Mouse (Mus musculus) layer of hippocampus, adult 11-12 months (tissue): ENCODE results near the gene Zdhhc17.
A peak's percentile ranks its signal among the peaks of the same experiment; 100 is the strongest.

Source experiments
- DNase-seq: peaks from one replicate; pipeline ENCODE4 v3.0.0; 2022; ENCODE audit warnings: low spot score

Gene Zdhhc17

DNA sequence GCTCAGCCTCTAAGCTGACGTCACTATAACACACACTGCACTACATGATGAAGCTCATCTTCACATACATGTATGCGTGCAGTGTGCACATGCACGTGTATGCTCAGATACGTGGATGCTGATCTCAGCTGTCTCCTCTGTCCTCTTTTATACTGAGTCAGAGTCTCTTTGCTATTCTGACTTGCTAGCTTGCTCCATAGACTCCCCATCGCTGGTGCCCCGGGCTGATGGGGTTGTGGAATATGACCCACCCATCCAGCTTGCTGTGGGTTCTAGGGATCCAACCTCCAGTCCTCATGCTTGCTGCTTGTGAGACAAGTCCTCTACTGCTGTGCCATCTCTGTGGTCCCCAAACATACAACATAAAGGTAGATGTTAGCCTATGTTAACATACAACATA, 51.1 kb downstream of the Zdhhc17 start:
- no peak for DNase-seq

DNA sequence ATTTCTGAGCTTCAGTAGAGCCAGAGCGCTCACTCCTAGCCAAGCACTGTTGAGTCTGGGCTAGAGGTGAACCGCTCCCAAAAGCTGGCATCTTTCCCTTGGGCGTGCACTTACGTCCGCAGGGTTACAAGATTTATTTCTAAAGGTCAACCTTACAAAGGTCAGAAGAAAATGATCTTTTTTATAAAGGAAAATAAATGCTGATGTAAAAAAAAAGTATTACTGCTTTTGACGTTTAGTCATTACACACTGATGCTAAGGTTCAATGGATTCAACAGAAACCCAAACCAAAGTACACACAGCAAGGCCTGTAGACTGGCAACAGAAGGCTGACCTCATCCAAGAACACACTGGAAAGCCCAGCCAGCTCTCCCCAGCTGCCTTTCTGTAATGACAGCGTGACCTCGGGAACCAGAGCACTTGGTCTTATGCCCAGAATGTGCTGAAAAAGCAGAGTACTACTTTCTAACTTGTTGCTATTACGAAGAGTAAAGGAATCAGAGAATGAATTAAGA, 56.9 kb downstream of the Zdhhc17 start:
- peak; percentile 67 for DNase-seq

DNA sequence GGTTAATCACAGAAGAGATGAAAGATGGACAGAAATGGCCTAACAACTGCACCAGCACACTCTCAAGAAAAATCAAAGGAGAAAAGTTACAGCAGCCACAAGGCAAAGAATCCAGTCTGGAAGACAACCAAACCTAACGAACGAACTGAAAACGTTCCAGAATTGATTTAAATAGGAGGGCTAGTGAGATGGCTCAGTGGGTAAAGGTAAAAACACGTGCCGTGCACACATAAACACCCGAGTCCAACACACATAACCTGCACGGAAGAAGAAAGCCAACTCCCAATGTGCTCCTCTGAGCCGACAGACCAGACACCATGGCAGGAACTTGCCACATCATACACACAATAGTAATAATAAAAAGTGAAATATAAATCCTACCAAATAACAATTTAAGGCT, 57.7 kb downstream of the Zdhhc17 start:
- DNase-seq, result no peak

DNA sequence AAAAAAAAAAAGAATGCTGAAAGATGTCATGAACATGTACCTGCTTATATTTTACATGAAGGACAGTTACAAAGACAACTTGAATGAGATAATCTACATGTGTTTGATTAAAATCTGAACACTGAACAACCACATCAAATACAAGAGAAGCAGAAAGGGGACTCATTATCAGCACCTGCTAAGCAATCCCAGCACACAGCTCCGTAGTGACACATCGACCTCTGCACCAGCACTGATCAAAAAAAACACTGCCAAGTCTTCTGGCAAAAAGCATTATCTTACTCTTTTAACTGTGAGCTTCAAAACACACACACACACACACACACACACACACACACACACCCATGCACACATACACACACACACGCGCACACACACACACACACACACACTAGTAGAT, 58.2 kb downstream of the Zdhhc17 start:
- DNase-seq, result no peak

DNA sequence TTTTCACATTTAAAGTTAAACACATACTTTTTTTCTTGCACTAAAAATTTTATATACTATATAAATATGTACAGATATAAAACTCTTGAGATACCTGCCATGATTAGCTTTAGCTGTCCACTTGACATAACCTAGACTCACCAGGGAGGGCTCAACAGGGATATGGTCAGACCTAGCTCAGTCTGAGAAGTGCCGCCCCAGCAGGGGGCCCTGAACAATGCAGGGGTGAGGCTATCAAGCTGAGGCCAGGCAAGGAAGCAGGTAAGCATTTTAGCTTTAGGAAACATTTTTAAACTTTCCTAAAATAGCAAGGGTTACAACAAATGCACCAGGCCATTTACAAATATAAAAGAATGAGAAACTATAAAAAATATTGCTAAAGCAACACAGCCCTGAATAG, 58.8 kb downstream of the Zdhhc17 start:
- no peak for DNase-seq

DNA sequence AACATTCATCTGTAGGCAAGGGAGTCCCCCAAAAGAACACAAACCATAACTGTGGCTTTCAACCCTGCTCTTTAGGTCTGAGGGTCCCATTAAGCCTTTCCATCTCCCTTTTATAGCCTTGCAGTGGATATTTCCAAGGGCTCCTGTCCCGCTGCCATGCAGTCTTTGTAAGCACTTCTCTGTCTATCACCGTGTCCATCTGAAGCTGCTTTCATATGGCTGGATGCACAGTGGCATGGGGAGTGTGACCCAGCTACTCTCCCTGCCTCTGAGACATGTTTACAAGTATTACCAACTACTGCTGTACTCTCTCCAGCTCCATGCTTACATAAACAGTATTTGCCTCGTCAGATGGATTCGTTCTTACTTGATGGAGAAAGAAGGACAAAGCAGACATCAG, 62.4 kb downstream of the Zdhhc17 start:
- no peak for DNase-seq

DNA sequence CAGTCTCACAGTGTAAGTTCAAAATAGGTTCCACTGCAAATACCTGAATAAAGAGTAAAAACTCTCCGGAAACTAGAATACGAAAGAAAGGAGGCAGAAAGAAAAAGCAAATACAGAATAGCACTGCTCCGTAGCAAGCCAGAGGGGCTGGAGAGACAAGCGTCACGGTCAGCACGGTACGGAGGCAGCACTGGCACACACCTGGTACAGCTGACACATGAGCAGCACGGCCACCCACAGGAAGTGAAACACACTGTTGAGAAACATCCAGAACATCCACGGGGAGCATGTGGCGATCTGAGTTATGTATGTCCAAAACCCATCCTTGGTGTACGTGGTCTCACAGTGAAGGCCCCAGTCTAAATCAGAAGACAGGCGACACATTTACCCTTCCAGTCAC, 64.0 kb downstream of the Zdhhc17 start:
- no peak for DNase-seq

DNA sequence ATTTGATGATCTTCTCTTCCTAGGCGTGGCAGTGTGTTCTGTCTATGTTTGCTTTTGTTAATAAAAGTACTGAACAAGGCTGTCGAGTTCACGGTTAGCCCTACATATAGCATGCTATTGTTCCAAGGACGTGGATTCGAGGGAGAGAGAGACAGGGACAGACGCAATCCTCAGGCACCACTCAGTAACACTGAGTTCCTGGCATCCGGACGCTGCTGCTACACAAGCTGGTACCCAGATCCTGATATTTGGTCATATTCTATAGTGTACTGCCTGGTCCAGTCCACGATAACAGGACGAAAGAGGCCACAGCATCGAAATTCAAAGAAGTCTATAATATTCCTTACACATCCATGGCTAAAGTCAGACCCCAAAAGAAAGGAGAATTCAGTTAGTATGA, 65.8 kb downstream of the Zdhhc17 start:
- DNase-seq, result no peak

DNA sequence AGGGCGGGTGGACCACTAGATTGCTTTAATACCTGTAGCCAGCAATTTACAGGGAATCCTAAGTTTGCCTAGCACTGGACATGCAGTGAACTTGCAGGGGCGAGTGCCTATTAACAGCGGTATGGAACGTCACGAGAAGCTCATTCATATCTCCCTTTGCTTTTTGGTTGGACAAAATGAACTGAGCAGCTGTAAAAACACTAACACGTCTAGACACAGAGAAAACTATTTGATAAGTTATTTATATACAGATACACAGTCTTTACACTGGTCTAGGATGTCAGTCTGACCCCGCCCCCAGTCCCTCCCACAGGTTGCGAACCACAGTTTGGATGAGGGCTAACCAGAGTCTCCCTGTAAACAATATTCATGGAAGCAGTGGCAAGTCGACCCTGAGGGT, 67.1 kb downstream of the Zdhhc17 start:
- no peak for DNase-seq

DNA sequence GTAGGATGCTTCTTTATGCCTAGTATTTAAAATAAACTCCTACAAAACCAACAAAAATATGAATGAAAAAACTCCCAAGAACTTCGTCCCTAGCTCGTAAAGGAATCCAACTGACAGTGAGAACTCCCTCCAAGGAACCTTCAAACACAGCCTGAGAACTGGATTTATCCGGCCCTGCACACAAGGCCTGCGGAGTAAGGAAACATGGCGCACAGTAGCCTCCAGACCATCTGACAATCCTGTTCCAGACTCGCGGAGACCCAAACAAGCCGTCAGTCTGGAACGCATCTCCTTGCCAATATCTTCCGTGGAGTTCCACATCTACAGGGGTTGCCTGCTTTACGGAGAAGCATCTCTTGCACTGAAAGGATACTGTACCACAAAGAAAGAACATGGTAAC, 68.0 kb downstream of the Zdhhc17 start:
- DNase-seq, result no peak

DNA sequence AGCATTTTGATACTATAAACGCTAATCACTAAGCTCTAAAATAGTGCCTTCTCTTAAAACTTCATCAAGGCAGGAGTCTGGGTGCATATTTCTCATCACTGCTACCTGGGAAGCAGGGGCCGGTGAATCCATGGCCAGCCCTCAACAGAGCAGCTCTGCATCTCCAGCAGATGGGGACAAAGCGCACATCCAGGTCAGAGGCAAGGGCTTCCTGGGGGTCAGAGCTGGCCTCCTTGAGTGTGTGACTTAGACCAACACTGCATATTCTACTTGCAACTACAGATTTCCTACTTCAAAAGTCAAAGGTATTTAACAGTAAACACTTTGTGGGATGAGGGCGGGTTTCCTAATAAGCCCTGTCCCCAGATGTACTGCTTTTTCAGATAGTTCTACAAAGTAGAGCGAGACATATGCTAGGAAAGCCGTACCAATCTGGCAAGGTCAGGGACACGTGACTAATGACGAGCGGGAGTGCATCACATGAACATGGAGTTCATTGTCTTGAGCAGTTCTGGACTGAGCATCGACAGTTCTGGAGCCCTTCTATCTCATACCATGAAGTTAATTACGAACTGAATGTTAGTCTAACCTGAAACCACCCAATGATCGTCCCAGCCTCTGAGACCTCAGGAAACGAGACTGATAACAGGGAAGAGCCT, 69.1 kb downstream of the Zdhhc17 start:
- no peak for DNase-seq

DNA sequence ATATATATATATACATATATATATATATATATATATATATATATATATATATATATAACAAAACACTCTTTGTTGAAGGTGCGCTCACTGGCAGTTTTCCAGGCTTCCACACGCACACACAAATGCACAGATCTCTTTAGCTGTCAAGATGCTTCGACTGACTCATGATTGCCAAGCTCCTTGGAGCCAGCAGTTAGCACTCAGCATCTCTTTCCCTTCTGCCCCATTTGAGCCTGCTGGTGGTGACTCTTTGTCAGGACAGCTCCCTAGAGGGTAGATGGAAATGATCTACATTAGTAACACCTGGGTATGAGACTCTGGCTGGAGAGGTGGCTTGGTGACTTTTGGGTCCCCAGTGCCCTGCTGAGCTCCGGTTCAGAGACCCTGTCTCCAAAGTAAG, 70.2 kb downstream of the Zdhhc17 start:
- DNase-seq, result no peak

DNA sequence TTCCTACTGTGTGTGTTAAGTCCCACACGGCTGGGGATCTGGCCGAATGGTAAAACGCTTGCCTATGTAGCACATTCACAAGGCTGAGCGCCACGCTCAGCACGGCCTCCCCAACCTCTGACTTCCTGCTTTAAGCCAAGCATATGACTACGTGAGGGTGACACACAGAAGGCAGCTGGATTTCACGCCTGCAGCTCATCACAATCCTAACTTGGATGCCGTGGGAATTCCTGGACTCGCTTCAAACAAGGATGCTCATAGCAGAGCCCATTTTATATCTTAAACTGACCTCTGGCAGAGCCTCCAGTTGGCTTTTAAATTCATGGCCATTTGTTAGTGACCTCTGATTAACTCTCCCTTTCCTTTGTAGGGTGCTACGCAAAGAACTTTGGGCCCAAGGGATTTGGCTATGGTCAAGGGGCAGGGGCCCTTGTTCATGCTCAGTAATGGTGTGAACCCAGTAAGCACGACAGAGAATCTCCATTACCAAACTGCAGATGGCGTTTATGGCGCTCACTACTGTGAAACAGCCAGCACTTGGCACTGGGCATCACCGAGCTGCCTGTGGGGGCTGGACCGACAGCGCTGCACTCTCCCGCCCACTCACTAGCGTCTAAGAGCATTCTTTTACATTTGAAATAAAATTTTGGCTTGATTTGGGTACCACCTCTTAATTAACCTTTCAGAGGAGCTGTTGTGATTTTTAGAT, 70.9 kb downstream of the Zdhhc17 start:
- DNase-seq, result peak; percentile 71

DNA sequence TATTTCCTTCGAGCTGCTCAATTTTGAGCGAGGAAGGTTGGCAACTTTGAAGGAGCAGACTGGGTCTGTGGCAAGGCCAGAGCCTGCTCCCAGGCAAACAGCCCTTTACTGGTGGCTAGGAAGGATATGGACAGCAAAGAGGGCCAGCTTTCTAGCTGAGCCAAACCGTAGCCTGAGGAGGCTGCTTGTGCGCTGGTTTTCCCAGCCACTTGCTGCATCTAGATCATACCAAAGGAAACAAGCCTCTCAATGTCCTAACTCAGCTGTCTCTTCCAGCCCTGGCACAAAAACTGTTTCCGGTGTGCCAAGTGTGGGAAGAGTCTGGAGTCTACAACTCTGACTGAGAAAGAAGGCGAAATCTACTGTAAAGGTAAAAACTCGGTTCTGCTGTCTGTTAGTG, 71.6 kb downstream of the Zdhhc17 start:
- no peak for DNase-seq

DNA sequence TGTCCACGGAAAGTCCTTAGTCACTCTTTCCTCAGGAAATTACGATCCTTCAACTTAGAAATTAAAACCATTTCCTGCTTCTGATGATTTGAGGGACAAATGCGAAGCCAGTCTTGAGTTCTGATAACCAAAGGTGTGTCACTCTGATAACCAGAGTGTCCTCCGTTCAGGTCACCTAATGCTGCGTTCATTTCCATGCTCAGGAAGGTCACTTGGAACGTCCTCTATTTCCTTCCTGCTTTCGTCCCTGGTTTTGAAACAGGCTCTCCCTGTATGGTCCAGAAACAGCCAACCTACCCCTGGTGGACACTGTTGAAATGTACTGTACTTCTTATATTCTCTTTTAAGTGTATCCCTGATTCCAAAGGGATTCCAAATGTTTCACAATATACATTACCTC, 74.3 kb downstream of the Zdhhc17 start:
- no peak for DNase-seq

DNA sequence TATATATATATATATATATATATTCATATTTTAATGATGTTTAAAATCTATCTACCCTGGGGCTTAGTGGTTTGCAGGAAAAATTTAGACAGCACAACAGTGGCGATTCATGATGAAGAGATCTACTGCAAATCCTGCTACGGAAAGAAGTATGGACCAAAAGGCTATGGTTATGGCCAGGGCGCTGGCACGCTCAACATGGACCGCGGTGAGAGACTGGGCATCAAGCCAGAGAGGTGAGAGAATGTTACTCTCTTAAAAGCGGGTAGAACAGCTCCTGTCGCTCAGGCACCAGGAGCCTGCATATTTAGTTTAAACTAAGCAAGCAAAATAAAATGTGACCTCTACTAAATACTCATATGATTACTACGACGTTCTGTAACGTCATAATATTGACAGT, 74.9 kb downstream of the Zdhhc17 start:
- DNase-seq, result no peak

DNA sequence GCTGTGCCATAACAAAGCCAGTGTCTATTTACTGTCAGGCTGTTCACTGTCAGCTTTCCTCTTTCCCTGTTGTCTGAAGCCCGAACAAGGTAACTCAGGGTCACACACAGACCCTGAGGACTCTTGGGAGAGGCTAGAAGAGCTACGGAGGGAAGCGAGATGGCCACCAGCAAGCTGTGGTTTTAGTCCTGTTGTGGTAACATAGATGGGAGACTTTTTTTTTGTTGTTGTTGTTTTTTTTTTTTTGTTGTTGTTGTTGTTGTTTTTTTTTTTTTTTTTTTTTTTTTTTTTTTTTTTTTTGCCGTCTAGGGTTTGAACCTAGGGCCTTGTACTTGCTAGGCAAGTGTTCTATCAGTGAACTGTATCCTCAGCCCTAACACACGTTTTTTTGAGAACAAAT, 76.4 kb downstream of the Zdhhc17 start:
- no peak for DNase-seq

DNA sequence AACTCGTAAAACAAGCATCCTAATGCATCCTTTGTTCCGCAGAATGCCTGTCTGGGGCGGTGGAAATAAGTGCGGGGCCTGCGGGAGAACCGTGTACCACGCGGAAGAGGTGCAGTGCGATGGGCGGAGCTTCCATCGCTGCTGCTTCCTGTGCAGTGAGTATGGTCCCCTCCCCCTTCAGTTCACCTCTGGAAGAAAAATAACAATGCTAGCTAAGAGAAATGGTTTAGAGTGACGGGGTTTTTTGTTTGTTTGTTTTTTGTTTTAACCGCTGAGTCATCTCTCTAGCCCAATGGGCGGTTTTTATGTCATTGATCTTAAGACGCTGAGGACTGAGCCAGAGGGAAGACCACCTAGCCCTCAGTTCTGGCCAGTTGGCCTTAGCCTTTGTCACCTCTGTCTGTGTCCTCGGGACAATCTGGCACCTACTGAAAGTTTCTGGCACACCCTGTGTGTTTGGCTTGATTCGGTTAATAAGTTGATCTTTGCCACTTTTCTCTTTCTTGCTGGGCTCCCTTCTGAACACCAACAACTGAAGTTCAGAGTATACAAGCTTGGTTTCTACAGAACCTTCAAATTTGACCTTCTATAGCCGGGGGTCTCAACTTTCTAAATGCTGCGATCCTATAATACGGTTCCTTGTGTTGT, 77.9 kb downstream of the Zdhhc17 start:
- DNase-seq, result no peak

DNA sequence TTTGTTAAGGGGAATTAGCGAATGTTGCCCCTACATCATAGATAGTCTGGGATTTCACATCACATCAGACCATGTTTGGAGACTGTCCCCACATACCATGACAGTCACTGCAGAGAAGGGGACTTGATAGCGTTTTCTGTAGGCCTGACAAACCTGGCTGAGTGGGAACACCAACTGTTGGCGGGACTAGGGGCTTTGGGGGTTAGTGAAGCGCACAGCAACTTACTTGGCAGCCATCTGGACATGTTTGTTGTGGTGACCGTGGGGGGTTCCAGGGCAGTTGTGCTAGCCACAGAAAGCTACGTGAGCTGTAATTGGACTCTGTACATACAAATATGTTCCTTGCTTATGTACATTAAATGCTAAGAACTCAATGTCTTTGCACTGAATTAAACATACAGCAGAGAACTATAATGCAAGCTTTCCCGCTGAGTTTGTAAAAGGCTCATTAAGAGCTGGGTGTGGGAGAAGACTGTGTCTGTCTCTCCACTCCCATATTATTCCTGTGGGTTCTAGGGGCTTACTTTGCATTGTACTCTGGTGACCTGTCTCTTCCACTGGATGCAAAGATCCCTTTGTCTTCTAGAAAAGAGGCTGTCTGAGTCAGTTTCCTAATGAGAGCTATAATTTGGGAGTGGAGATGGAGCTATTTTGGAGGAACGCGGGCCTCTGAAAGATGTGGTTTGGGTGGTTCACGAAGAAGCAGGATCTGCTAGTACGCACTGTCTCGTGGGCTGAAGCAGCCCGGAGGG, 78.6 kb downstream of the Zdhhc17 start:
- DNase-seq, result no peak

DNA sequence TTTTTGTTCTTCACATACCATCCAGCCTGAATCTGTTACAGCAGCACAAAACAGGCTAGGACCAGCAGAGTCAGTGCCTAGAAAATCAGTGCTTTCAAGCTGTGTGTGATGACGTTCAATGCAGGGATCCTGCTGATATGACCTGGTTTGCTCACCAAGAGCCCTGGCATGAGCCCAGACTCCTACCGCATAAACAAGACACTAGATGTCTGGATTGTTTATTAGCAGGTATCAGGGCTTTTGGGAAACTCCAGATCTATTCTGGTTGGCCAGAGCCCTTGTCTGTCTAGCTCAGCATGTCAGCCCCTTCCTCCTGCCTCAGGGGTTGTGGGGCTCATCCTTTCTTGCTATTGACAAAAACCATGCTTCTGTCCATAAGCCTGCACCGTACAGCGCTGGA, 80.2 kb downstream of the Zdhhc17 start:
- DNase-seq, result no peak

DNA sequence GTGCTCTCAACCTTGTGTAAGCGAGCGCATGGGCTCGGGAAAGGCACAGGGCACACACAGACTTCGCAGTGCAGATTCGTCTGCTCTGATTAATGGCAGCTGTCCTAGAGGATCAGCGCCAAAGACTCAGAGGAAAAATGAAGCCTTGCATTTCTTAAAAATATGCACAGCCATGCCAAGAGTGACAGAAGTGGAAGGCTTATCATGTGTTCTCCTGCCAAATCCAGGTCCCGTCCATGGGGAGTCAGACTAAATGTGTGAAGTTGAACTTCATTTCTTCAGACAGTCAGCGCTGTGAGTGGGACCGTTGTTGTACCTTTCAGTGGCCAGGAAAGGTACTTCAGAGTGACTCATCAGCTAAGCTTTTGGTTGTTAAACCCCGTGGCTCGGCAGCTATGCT, 82.4 kb downstream of the Zdhhc17 start:
- DNase-seq, result peak; percentile 48

DNA sequence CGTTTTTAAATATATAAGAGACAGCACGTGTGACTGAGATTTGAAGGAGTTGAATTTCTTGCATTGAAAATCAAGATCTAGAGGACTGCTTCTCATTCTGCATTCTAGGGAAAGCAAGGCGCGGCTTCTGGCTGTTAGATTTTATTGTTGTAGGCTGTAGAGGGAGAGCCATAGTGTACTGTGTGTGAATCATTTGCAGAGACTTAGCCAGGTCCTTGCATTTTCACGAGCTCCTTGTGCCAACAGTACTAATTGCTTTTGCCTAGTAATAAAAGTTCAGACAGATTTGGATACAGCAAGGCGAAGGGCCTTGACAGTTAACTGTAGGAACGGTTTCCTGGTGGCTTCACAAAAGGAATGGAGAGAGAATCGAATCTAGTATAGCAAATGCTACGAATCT, 87.3 kb downstream of the Zdhhc17 start:
- no peak for DNase-seq

DNA sequence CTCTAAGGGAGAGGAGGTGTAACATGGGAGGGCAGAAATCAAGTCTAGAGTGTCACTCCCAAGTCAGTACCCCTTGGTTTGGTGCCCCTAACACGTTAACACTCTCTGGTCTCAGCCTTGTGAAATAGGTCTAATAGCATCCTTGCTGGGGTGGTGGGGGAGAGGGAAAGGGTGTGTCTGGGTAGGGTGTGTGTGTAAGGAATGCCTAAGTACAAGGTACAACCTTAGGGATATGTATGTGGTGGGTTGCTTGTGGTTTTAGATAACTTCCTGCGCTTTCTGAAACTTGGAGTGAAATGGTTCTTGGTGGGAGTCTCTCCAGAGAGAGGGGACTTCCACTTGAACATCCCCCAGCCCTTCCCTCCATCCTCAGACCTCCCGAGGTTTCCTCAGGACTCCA, 88.0 kb downstream of the Zdhhc17 start:
- DNase-seq, result no peak
